Mouse (Mus musculus) cerebellum, postnatal 10 days (tissue): ENCODE measurements around the gene Tex14.
"Not testable (repeated sequence)": the region's sequence is repeated elsewhere in the genome, so short reads cannot be mapped to it uniquely, and the experiment has no call there.

Source experiments
- DNase-seq, 2 experiments: peaks; one replicate each; pipeline ENCODE4 v3.0.0; 2021; ENCODE audit warnings: mixed read lengths in 2 of 2

The Tex14 gene

DNA sequence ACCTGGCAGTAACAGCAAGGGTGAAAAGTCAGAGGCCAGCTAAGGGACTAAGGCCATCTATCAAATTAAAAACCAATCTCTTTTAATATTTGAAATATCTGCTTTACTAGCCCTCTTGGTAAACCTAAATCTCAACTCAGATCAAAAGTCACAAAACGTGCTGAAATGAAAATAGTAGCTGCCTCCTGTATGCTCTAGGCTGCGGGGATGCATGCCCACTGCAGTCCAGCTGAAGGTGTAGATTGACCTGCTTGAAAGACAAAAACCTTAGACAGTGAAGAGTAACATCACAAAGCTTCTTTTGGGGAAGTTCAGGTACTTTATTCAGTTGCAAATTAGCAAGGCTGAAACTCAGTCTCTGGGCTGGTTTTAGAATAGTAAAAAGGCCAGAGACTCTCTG is 74.3 kb downstream of the Tex14 start:
- DNase-seq, result not testable (repeated sequence)

DNA sequence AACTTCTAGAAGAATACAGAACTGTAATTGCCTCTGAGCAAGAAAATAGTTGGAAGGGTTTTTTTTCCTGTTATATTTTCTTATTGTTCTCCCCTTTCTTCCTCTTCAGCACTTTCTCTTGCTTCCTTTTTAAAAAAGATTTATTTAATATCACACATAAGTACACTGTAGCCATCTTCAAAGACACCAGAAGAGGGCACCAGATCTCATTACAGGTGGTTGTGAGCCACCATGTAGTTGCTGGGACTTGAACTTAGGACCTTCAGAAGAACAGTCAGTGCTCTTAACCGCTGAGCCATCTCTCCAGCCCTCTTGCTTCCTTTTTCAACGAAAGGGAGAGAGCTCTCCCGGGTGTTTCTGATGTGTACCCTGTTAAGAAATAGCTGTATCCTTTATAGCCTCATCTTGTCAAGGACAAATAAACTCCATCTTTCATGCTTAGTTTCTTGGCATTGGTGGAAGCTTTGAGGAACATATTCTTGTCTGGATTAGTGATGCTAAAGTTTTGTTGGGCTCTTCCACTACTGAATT is 79.0 kb downstream of the Tex14 start:
- DNase-seq, result no peak

DNA sequence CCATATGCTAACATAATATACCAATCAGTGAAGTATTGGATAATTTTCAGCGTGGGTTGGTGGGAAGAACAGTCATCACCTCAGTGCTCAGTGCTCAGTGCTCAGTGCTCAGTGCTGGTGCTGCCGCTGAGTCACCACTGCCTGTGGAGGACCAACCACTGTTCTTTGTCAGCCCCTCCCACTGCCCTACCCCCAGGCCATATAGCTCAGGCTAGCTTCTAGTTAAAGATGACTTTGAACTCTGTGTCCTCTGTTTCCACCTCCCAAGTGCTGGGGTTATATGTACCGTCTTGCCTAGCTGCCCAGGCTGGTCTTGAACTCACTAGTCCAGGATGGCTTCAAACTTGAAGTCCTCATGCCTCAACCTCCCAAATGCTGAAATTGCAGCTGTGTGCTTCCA is 84.1 kb downstream of the Tex14 start:
- no peak for DNase-seq

DNA sequence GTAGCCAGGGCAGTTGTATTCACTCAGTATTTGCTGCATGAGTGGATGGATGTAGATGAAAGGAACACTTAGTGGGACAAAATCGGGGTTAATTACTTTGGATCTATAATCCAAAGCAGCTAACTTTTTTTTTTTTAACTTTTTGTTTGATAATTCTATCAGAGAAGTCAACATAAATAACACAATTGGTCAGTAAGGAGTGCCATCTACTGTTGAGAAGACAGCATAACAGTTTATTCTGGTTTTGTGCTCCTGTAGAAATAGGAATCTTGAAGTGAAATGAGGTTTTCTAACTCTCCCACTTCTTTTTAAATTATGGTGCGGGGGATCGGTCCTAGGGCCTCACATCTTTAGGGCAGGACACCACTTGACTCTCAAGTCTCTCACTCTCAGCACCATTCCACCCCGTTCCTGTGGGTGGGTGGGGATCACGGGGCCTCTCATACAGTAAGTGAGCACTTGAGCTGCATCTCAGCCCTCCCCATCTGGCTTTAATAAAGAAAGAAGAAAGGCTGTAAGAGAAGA is 99.9 kb downstream of the Tex14 start:
- peak in 1 of 2 experiments; percentile 28 for DNase-seq

DNA sequence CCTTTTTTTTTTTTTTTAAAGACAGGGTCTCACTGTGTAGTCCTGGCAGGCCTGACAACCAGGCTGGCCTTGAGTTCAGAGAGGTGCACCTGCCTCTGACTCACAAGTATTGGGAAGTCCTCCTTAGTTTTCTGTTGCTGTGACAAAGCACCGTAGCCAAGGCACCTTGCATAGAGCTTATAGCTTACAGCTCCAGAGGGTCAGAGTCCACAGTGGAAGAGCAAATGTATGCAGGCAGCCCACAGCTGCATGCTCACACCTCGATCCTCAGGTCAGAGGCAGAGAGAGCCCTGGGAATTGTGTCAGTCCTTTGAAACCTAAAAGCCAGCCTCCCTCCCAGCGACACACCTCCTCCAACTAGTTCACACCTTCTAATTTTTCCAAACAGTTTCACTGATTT is 101.6 kb downstream of the Tex14 start:
- DNase-seq, result no peak

DNA sequence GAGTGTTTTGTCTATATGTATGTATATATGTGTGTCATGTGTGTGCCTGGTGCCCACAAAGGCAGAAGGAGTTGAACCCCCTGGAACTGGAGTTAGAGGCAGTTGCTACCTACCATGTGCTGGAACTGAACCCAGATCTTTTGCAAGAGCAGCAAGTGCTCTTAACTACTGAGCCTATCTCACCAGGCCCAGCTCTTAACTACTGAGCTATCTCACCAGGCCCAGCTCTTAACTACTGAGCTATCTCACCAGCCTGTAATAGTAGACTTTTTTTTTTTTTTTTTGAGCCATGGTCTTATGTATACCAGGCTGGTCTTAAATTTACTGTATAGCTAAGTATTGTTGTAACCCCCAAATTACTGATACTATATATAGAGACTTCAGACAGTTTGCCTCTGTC is 102.2 kb downstream of the Tex14 start:
- no peak for DNase-seq

DNA sequence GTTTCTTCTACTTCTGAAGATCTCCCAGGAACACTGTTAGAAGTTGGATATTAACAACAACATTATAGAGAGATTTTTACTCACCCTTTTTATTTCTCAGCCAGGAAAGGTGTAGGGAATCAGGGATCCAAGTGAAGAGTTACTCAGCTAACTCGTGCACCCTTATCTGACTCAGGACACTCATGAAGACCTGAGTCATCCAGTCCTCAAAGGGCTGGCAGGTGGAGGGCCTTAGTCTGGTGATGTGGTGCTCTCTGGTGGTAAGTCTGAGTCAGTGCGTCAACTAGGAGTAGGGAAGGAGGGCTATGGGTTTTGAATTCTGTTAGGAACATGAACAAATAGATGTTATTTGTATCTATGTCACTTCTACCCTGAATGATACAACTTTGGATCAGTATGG is 114.4 kb downstream of the Tex14 start:
- DNase-seq, result peak; percentile 65 to 70

DNA sequence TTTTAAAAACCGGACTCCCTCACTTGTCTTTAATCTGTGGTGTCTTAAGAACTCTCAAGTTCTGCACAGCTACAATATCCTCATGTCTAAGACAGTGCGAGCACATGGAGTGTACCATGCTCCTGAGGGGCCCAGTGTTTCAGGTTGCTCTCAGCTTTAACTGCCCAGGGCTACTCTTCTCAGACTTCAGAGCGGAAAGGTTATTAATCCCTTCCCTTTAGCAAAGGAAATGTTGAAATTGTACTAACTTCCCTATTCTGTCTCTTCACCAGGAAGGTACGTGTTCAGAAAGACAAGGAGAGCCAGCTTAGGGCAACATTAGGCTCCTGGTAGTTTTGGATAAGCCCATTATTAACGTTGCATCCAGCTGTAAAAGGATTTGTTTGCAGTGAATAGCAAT is 118.6 kb downstream of the Tex14 start:
- no peak for DNase-seq

DNA sequence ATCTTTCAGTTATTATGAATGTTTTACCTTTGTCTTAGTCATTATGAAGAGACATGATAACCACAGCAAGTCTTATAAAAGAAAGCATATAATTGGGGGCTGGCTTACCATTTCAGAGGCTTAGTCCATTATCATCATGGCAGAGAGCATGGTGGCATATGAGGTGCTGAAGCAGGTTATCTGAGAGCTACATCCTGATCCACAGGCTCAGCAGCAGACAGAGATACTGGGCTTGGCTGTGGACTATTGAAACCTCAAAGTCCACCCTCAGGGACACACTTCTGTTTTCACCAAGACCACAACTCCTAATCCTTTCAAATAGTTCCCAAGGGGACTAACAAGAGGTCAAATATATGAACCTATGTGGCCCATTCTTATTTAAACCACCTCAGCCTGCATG is 119.1 kb downstream of the Tex14 start:
- no peak for DNase-seq

DNA sequence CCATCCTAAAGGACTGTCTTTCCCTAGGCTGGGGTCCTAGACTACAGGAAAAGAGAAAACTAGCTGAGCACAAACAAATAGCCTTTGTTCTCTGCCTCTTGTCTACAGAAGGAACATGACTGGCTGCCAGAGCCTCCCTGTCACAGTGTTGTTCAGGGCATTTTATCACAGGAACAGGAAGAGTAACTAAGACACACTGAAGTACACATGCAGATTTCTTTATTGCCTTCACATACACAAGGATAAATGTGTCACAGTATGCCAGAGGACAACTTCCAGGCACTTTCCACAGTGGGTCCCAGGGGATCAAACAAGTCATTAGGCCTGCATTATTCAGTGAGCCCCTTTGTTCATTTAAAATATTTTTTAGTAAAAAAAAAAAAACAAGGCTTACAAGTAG is 119.9 kb downstream of the Tex14 start:
- DNase-seq, result no peak

DNA sequence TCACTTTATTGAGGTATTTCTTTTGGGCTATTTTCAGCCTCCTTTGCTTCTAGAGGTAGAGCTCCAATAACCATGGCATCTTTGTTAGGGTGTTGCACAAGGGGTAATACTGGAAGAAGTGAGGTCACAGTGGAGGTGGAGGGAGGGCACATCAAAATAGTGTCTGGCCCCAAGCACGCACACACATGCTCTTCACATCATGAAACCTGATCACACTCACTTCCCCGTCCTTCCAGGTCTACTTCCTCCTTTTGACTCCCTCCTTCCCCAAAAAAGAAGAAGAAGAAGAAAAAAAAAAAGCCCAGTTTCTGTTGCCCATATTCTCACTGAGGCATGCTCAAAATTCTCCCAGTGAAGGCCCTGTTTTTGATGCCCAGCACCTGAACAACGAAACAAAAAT is 122.5 kb downstream of the Tex14 start:
- no peak for DNase-seq

DNA sequence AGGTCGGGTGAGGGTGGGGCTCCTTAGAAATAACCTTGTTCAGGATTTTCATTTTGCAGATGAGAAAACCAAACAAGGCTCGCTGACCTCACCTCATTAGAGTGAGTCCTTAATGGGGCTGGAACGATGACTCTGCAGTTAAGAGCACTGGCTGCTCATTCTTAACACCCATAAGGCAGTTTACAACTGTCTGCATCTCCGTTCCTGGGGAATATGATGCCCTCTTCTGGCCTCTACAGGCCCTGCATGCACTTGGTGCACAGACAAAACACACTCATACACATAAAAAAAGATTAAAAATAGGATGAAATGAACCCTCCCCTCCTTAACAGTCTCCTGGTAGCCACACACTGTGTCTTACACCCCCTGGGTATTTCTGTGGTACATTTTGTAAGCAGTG is 123.1 kb downstream of the Tex14 start:
- DNase-seq, result peak; percentile 16 to 28

DNA sequence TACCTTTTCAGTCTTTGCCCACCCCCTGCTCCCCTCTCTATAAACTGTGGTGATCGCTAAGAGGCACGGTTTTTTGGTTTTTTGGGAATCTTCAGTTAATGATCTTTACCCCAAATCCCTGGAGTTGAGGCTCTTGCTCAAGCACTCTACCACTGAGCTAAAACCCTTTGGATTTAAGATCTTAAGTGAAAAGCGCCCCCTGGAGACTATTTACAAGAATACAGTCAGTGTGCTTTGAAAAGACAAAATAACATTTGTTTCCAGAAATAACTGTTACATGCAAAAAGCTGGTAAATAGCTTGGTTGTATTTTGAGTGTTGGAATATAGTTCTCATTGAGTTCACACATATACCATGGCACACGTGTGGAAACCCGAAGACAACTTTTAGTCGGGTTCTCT is 126.8 kb downstream of the Tex14 start:
- peak in 1 of 2 experiments; percentile 15 for DNase-seq

DNA sequence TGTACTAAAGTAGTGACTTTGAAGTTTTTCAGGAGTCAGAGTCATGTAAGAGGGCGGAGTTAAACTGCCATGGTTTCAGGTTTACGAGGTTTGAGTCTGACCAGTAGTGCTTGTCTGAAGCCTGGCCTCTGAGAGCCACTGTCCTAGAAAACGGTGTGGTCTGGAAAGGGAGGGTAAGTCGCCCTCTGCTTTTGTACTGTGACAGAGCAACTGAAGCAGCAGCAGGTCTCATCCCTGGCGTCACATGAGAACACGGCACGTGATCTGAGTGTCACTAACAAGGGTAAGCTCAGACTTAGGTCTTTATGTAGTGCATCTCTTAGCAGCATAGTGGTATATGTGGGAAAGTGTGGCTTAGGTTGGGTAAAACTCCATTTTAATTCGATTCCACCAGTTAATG is 137.4 kb downstream of the Tex14 start:
- DNase-seq, result peak; percentile 43 to 52

DNA sequence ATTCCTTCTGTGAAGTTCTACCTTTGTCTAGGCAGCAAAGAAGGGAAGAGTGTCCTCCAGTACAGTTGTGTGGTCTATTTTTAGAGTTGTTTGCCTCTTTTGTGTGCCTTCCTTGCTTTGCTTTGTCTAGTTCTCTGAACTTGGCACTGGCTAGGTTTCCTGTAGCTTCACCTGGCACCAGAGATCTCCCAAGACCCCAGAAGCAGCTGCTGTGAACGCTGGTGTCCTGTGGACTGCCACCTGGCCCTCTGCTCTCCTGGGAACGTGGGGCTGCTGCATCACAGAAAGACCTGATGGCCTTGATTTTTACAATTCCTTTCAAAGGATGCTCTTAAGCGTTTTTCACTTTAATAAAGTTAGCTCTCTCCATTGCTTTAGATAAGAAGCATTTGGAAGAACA is 138.0 kb downstream of the Tex14 start:
- DNase-seq, result peak; percentile 89 to 94

DNA sequence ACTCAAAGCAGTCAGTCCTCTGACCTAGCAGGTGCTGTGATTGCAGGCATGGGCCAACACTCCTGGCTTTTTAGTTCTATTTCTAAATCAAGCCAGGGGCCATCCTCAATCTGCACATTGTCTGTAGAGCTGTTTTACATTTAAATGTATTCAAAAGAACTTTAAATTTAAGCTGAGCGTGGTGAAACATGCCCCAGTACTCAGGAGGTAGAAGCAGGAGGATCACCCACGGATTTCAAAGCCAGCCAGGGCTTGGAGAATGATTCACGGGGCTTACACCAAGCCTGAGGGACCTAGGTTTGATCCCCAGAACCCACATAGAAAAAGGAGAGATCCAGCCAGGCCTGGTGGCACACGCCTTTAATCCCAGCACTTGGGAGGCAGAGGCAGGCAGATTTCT is 148.5 kb downstream of the Tex14 start:
- DNase-seq, result no peak

DNA sequence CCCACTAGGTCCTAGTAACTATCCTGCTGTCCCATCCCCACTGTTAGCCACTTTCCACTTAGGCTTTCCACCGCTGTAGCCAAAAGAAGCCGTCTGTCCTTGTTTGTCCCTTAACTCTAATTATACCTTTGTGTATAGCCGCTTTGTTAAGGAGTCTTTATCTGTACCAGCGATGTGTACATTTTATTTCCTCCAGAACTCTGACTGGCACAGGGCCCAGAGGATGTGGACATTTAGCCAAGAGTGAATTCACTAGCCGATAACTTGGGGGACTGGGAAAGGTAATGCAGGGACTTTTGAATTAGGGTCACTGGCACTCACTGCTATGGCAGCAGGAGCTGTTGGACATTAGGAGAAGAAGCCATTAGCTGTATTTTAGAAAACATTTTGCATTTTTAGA is 149.5 kb downstream of the Tex14 start:
- DNase-seq, result peak in 1 of 2 experiments; percentile 32

DNA sequence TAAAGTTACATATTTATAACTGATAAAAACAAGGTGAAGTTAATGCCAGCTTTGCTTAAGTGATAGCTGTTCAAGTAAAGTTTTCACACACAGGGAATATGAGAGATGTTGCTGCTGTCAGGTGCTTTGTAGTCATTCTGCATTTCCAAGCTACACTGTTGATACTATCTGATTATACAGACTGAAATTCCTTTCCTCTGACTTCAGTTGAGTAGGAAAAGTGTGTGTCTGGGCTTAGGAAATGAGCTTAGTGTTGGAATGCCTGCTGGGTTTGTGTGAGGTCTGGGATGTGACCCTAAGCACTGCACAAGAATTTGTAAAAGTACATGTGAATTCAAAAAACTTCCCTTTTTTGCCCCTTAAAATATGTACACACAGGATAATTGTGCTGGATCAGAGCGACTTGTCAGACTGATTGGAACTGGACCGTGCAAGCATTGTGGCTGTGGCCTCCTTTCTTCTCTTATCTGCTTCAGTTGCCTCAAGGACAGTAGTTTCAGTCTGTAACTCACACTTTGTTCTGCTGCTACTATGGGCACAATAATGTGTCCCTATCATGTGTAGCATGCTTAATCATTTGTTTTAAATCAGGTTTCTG is 150.3 kb downstream of the Tex14 start:
- no peak for DNase-seq

DNA sequence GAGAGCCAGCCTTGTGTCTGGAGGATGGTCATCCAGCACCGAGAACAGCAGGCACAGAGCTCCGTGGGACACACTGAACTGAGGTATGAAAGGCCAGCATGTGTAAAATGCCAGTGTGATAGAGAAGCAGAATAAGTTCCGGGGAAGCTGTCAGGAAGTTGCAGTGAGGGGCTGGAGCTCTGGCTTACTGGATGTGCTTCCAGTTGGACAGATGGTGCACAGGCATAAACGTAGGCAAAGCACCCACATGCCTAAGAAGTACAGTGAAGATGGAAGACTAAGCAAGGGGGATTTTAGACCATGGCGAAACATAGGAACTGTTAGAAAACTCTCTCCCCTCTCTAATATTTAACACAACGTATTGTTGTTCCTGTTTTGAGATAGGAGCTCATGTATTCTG is 156.3 kb downstream of the Tex14 start:
- no peak for DNase-seq

DNA sequence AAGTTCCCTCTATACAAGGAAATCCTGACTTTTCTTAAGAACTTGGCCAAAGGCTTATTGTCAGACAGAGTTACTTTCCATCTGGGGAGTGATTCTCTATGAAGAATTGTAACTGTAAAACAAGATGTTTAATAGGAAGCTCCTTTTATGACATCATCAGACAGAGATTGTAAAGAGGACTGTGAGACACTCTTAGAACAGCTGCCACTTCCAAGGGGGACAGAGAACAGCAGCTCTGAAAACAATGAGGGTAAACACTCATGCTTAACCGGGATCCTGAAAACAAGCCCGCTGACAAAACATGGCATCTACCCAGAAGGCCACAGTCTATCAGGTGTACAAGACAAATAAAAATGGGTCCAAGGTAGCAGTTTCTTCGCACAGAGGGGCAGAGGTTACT is 161.6 kb downstream of the Tex14 start, which contains the start of gene Gm11492:
TSS of gene Gm11492 (plus strand) at position 153 of the 400 bp plus-strand sequence.
- no peak for DNase-seq

DNA sequence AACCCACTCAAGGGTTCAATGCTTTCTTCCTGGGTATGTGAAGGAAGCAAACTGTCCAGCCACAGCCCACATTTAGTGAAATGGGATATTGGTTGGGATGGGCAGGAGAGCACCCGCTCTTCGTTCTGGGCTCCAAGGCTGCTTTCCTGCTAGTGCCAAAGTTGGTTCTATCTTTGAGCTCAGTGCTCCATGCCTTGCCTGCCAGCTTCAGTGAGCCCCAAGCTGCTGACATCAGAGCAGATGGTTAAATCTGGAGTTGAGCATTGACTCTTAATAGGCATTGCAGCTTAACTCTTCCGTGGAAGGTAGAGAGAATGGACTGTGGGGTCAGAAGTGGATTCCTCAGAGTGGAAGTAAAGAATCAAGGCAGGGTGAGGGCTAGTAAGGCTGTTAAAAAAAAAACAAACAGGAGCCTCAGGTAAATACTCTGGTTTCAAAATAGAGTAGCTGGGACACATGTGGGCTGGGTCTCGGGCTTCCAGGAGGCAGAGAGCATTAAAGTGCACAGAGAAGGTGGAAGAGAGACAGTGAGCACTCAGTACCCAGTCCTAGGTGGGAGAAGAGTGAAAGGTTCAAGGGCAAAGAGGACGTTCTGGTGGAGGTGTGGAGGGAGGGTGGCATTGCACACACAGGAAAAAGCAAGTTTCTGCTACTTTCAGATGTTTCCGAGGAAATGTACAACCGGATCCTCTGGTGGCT is 163.5 kb downstream of the Tex14 start, which contains the start of gene Sept4:
TSS of gene Sept4 (plus strand) at position 649 of the 699 bp plus-strand sequence.
- DNase-seq, result peak; percentile 50 to 60

DNA sequence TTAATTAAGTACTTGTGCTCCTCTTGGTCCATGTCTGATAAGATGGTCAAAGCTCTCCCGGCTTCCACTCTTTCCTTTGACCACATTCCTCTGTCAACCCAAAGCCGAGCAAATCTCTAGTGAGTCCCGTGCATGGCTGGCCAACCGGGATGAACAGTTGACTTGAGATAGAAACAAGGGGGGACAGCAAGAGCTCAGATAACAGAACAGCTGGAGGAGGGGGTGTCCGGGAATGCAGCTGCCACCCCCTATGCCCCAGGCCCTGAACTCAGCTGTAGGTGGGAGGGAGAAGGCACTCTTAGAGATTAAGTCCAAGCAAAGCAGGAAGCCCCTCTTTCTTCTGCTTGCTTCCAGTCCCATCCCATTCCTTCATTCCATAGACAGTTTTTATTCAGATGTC is 165.9 kb downstream of the Tex14 start:
- no peak for DNase-seq

DNA sequence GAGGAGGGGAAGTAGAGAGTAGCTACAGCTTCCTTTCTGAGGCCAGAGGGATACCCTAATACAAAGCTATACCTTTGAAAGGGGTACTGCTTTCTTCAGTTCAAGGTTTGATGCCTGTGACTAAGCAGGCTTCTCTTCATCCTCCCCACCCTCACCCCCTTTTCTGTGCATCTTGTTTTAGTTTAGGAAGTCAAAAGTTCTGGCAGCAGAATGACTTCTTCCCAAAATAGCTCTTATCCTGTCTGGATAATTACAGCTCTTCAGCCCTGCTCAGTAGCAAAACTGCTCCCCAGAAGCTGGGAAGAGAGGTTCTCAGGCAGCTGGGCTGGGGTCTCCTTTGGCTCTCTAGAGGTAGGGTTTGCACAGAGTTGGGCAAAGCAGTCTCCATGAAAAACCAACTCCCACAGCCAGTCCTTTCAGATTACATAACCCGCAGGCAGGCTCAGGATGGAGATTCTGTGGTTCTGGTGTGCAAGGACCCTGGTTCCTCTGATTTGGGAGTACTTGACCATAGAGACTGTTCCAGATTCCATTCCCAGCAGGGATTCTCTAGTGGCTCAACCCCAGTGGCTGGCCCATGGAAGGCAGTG is 166.6 kb downstream of the Tex14 start:
- no peak for DNase-seq

DNA sequence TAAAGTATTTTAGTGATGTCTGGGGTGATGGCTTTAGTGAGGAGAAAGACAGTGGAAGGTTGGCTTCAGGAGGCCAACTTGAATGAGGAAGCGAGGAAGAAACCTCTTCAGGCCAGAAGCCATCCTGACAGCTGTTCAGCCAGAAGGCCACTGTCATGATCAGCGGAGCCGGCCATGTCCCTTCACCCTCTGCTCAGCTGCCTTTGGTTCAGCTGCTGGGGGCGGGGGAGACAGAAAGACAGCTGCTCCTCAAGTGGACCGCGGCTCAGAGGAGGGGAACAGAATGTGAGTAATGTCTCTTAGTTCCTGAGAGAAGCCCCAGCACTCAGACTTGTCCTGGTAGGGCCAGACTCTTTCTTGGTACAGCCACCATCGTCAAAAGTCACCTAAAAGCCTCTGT is 168.9 kb downstream of the Tex14 start:
- DNase-seq, result peak; percentile 75 to 83
